Mouse (Mus musculus): ENCODE measurements at regions not wholly inside any gene's neighbourhood (a gene's known extent, or its start where the extent isn't known, plus 50 kb on each side); places are given as distances from the start of the nearest gene placed in this dataset.

DNA sequence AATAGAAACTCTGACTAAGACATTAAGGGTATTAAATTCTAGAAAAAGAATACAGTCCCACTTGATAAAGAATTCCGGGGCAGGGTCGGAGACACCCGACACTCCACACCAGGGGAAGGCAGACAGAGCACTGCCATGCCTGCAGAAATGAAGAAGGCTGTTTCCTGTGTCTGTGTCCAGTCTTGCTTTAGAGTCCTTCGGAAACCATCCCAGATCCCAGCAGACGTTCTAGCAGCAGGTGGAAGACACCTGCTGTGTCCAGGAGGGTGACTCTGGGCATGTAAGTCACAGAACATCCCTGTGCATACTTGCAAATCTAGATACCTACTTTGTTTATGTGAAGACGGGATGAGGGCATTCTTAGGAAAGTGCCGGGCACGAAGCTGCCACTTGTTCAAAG, 160.9 kb upstream of the Mphosph6 start:
- TF ChIP-seq CTCF (IDR thresholded peaks at IDR 0.05; ENCODE audit: low read depth) (no peak), EP300 (IDR thresholded peaks at IDR 0.05; ENCODE audit: low read depth) (no peak)
